Mouse (Mus musculus) CH12.LX (cell line): Measurements from ENCODE around the gene Plac9a.
"Not testable (repeated sequence)": the region's sequence is repeated elsewhere in the genome, so short reads cannot be mapped to it uniquely, and the experiment has no call there.

Experiments
- CTCF ChIP-seq, 2 experiments: IDR thresholded peaks in 1 of 2; conservative IDR thresholded peaks in 1 of 2; 2 replicates each; pipeline ENCODE4 v1.5.1; 2011 to 2012; ENCODE audit warnings: low read depth in 2 of 2, low read length in 2 of 2, improper control_type of control experiment in 1 of 2, inconsistent platforms in 1 of 2, mild to moderate bottlenecking in 1 of 2, moderate library complexity in 1 of 2
- ELF1 ChIP-seq: IDR thresholded peaks from 2 replicates; pipeline ENCODE4 v1.6.1; 2014; ENCODE audit warnings: low read depth, mild to moderate bottlenecking, inconsistent platforms, low read length, improper control_type of control experiment
- GABPA ChIP-seq: IDR thresholded peaks from 2 replicates; pipeline ENCODE4 v1.6.1; 2012; ENCODE audit warnings: low read depth, low read length, improper control_type of control experiment, inconsistent platforms; ENCODE audit not compliant: insufficient replicate concordance
- HCFC1 ChIP-seq: IDR thresholded peaks from 2 replicates; pipeline ENCODE4 v1.6.1; 2012; ENCODE audit warnings: low read depth, mild to moderate bottlenecking, inconsistent platforms, low read length, improper control_type of control experiment
- NELFE ChIP-seq: IDR thresholded peaks from 2 replicates; pipeline ENCODE4 v1.6.1; 2011; ENCODE audit warnings: low read depth, low read length, improper control_type of control experiment
- POLR2A ChIP-seq: IDR thresholded peaks from 2 replicates; pipeline ENCODE4 v1.6.1; 2011; ENCODE audit warnings: low read depth, mild to moderate bottlenecking, improper control_type of control experiment, low read length
- RCOR1 ChIP-seq: conservative IDR thresholded peaks from 2 replicates; pipeline ENCODE4 v1.6.1; 2012; ENCODE audit warnings: low read depth, mild to moderate bottlenecking, inconsistent platforms, low read length, improper control_type of control experiment
- USF1 ChIP-seq: IDR thresholded peaks from 2 replicates; pipeline ENCODE4 v1.6.1; 2014; ENCODE audit warnings: low read depth, mild to moderate bottlenecking, inconsistent platforms, low read length, improper control_type of control experiment
- ZC3H11A ChIP-seq: IDR thresholded peaks from 2 replicates; pipeline ENCODE4 v1.6.1; 2012; ENCODE audit warnings: low read depth, mild to moderate bottlenecking, inconsistent platforms, low read length, improper control_type of control experiment
- ZKSCAN1 ChIP-seq: IDR thresholded peaks from 2 replicates; pipeline ENCODE4 v1.6.1; 2012; ENCODE audit warnings: low read depth, inconsistent platforms, low read length, improper control_type of control experiment, borderline replicate concordance
- ZNF384 ChIP-seq: IDR thresholded peaks from 2 replicates; pipeline ENCODE4 v1.6.1; 2012; ENCODE audit warnings: low read depth, low read length, improper control_type of control experiment, inconsistent platforms

DNA sequence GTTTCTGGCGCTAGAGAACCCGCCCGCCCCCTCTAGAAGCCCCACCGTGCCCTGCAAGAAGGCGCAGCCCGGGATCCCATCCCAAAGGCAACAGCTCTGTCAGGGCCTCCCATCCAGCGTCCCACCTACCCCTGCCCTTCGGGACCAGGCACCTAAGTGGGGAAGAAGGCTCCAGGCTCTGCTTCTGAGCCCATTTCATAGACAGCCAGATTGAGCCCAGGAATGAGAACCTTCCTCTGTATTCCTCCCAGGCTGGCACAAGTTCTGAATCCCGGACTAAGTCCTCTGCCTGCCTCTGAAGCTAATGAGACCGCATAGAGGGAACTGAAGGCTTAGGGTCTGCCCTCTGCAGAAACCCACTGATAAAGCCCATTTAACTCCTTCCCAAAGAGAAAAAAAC lies at the start of gene Plac9a:
- TF ChIP-seq CTCF (conservative IDR thresholded peaks at IDR 0.05 in 1 of 2, IDR thresholded peaks at IDR 0.05 in 1 of 2; ENCODE audit: low read depth in 2 of 2, low read length in 2 of 2); ZC3H11A; USF1; NELFE; RCOR1; POLR2A; ZNF384; HCFC1; ZKSCAN1; ELF1; GABPA: not testable (repeated sequence)
